Mouse (Mus musculus) neutrophil, adult 65 days (primary cell): ENCODE results near the gene Bola3. TPM values are rescaled to one million over a fixed set of nuclear protein-coding genes. Genes with fewer than 3 reads are reported as not detected.

Source experiments
- total RNA-seq: library from RNA; stranded (reverse); gene quantifications from 2 replicates; pipeline ENCODE4 v1.2.4, GENCODE M21; 2023

Bola3 gene
- 9.3 and 11.1 TPM in 2 replicates for total RNA-seq

DNA sequence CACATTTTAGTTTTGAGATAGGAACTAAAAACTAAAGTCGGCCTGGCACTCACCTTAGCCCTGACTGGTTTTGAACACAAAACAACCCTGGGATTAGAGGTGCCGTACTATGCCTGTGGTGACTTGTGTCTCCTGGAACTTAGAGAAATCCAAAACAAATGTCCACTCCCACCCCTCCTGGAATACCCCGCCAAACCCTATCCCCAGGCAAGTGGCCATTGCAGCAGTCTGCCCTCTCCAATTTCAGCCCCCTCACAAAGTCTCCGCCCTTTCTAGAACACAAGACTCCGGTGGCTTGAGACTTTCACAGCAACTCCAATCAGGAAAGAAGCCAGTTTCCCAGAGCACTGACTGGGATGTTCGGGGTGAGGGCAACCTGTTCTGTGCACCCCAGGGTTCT is at the start of gene Bola3:
Gene Bola3, plus strand, starts transcription at position 275 of the 400 bp plus-strand sequence.

GRCm38 (mm10) chr6:83325525-83326393 is 23.2 kb upstream of the Bola3 start, which contains the start of the genes Mthfd2 and Mob1a:
Mthfd2 (minus strand) TSS chr6:83325908.
Mob1a (plus strand) TSS chr6:83326016.

Other genes with a start within 250 kb of the Bola3 start
- gene Ccdc142, start 247.5 kb upstream of the Bola3 start, total RNA-seq, result 4.2 and 4.8 TPM in 2 replicates
- 3.2 and 4.4 TPM in 2 replicates for gene Gm42688, start 247.5 kb upstream of the Bola3 start, total RNA-seq
- 19.1 and 19.8 TPM in 2 replicates for gene Mrpl53, start 240.1 kb upstream of the Bola3 start, total RNA-seq
- 18.9 and 25.1 TPM in 2 replicates for gene Mogs, start 233.7 kb upstream of the Bola3 start, total RNA-seq
- gene Wbp1, start 227.6 kb upstream of the Bola3 start, total RNA-seq, result 26.7 and 32.6 TPM in 2 replicates
- 16.4 TPM in 2 replicates for gene Ino80b, start 223.7 kb upstream of the Bola3 start, total RNA-seq
- 0.66 TPM in 1 of 2 replicates, not detected in the other for gene Rtkn, start 213.7 kb upstream of the Bola3 start, total RNA-seq
- not detected in 2 replicates for gene Wdr54, start 192.8 kb upstream of the Bola3 start, total RNA-seq
- not detected in 2 replicates for gene 1700003E16Rik, start 192.7 kb upstream of the Bola3 start, total RNA-seq
- gene Dctn1, start 183.2 kb upstream of the Bola3 start, total RNA-seq, result 91.8 and 114 TPM in 2 replicates
- gene Slc4a5, start 129.3 kb upstream of the Bola3 start, total RNA-seq, result not detected in 2 replicates
- gene Mthfd2, start 23.2 kb upstream of the Bola3 start, total RNA-seq, result 18.4 and 19.1 TPM in 2 replicates
- gene Mob1a, start 23.1 kb upstream of the Bola3 start, total RNA-seq, result 180 and 209 TPM in 2 replicates
- gene Tet3, start 109.9 kb downstream of the Bola3 start, total RNA-seq, result 52.2 and 84.2 TPM in 2 replicates
- gene Dguok, start 157.8 kb downstream of the Bola3 start, total RNA-seq, result 11.7 and 14.1 TPM in 2 replicates
- not detected in 2 replicates for gene Actg2, start 187.1 kb downstream of the Bola3 start, total RNA-seq
- 16.9 and 19.7 TPM in 2 replicates for gene Stambp, start 223.6 kb downstream of the Bola3 start, total RNA-seq